Mouse (Mus musculus): ENCODE measurements around the gene Sergef.
A peak's percentile ranks its signal among the peaks of the same experiment; 100 is the strongest.
"Not testable (repeated sequence)": the region's sequence is repeated elsewhere in the genome, so short reads cannot be mapped to it uniquely, and the experiment has no call there.

Sergef gene

GRCm38 (mm10) chr7:46639692-46640031 is at the start of gene Sergef:
TSS of gene Sergef (minus strand) at chr7:46639807.
- peak; percentile 92 for DNase-seq (ENCODE audit: low read depth)

- no peak for DNase-seq (ENCODE audit: low read depth)
Measured at GRCm38 (mm10) chr7:46686827-46687226, 47.2 kb upstream of the Sergef start.

GRCm38 (mm10) chr7:46680732-46681131 is 41.1 kb upstream of the Sergef start:
- DNase-seq (ENCODE audit: low read depth): no peak

- DNase-seq (ENCODE audit: low read depth): not testable (repeated sequence)
Measured at GRCm38 (mm10) chr7:46679044-46679443, 39.4 kb upstream of the Sergef start.

- no peak for DNase-seq (ENCODE audit: low read depth)
Measured at GRCm38 (mm10) chr7:46678417-46678816, 38.8 kb upstream of the Sergef start.

- no peak for DNase-seq (ENCODE audit: low read depth)
Measured at GRCm38 (mm10) chr7:46676808-46677360, 37.3 kb upstream of the Sergef start.

- no peak for DNase-seq (ENCODE audit: low read depth)
Measured at GRCm38 (mm10) chr7:46675886-46676285, 36.3 kb upstream of the Sergef start.

GRCm38 (mm10) chr7:46675061-46675460 is 35.5 kb upstream of the Sergef start:
- DNase-seq (ENCODE audit: low read depth): no peak

GRCm38 (mm10) chr7:46672160-46672672 is 32.6 kb upstream of the Sergef start, which contains the start of gene Tph1:
TSS of gene Tph1 (minus strand) at chr7:46672537.
- DNase-seq (ENCODE audit: low read depth): peak; percentile 56

- no peak for DNase-seq (ENCODE audit: low read depth)
Measured at GRCm38 (mm10) chr7:46667256-46667655, 27.6 kb upstream of the Sergef start.

GRCm38 (mm10) chr7:46665236-46665635 is 25.6 kb upstream of the Sergef start:
- peak; percentile 65 for DNase-seq (ENCODE audit: low read depth)

- no peak for DNase-seq (ENCODE audit: low read depth)
Measured at GRCm38 (mm10) chr7:46661591-46662090, 22.0 kb upstream of the Sergef start.

GRCm38 (mm10) chr7:46652279-46652678 is 12.7 kb upstream of the Sergef start:
- no peak for DNase-seq (ENCODE audit: low read depth)

GRCm38 (mm10) chr7:46650231-46650630 is 10.6 kb upstream of the Sergef start:
- DNase-seq (ENCODE audit: low read depth): peak; percentile 56

GRCm38 (mm10) chr7:46648431-46649140 is 9.0 kb upstream of the Sergef start:
- DNase-seq (ENCODE audit: low read depth): no peak

GRCm38 (mm10) chr7:46643172-46643571 is 3.6 kb upstream of the Sergef start:
- peak; percentile 39 for DNase-seq (ENCODE audit: low read depth)

- no peak for DNase-seq (ENCODE audit: low read depth)
Measured at GRCm38 (mm10) chr7:46640062-46640461, 455 bp upstream of the Sergef start.

GRCm38 (mm10) chr7:46638889-46639691 is 517 bp downstream of the Sergef start:
- peak; percentile 9 for DNase-seq (ENCODE audit: low read depth)

- DNase-seq (ENCODE audit: low read depth): peak; percentile 66
Measured at GRCm38 (mm10) chr7:46628375-46628975, 11.1 kb downstream of the Sergef start.

GRCm38 (mm10) chr7:46623979-46624378 is 15.6 kb downstream of the Sergef start:
- no peak for DNase-seq (ENCODE audit: low read depth)

GRCm38 (mm10) chr7:46618416-46619110 is 21.0 kb downstream of the Sergef start:
- no peak for DNase-seq (ENCODE audit: low read depth)

All from NIH3T3 (cell line).